Mouse (Mus musculus): ENCODE data around the gene Hipk1.

- no peak for TF ChIP-seq CTCF (conservative IDR thresholded peaks at IDR 0.05; ENCODE audit: low read length)
- no peak for TF ChIP-seq POU5F1 (IDR thresholded peaks at IDR 0.05; ENCODE audit: borderline replicate concordance, low read length)
Observed at GRCm38 (mm10) chr3:103740342-103740741, 51.0 kb downstream of the Hipk1 start.
